Mouse (Mus musculus) ES-Bruce4 (cell line): Measurements from ENCODE around the gene Hrh1.

Experiments used
- CTCF ChIP-seq: IDR thresholded peaks from one replicate; pipeline ENCODE4 v1.8.1; 2011; ENCODE audit warnings: low read depth, low read length
- POLR2A ChIP-seq: IDR thresholded peaks from one replicate; pipeline ENCODE4 v1.8.1; 2011; ENCODE audit warnings: low read length; ENCODE audit not compliant: insufficient read depth

DNA sequence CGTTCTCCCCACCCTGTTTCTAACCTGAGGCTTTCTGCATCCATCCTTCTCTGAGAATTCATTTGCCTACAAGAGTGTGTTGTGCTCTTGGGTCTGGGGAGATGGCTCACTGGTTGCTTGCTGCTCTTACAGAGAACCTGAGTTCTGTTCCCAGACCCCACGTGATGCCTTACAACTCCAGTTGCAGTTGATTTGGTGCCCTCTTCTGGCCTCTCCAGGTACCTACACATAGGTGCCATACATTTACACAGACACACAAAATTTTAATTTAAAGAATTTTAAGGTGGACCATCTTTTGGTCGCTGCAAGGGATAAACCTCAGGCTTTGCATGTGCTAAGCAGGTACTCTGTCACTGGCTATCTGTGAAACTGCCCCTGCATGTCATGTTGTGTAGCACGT lies 57.5 kb downstream of the Hrh1 start:
- TF ChIP-seq POLR2A (no peak), CTCF (no peak)
